Mouse (Mus musculus): ENCODE results near the gene Pdcd10.

DNA sequence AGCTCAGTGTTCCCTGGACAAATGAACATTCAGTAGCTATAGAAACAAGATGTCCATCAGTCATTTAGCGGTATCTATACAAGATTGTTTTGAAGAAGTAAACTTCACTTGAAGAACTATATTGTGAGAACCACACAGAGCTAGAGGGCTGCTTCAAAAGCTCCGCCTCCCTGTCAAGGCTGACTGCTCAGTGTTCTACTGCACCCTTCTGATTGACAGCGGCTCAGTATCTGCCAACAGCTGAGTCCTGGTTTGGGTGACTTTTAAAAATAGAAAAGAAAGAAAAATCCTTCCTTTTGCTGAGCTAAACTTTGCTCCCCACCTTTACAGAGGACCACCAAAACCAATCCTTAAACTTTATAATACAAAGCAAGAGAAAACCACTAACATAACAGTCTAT is 13.8 kb downstream of the Pdcd10 start:
- TF ChIP-seq CTCF (IDR thresholded peaks at IDR 0.05; ENCODE audit: low read depth) (no peak), EP300 (IDR thresholded peaks at IDR 0.05; ENCODE audit: low read depth) (no peak)
